Mouse (Mus musculus): ENCODE measurements at regions not wholly inside any gene's neighbourhood (a gene's known extent, or its start where the extent isn't known, plus 50 kb on each side); places are given as distances from the start of the nearest gene placed in this dataset.

DNA sequence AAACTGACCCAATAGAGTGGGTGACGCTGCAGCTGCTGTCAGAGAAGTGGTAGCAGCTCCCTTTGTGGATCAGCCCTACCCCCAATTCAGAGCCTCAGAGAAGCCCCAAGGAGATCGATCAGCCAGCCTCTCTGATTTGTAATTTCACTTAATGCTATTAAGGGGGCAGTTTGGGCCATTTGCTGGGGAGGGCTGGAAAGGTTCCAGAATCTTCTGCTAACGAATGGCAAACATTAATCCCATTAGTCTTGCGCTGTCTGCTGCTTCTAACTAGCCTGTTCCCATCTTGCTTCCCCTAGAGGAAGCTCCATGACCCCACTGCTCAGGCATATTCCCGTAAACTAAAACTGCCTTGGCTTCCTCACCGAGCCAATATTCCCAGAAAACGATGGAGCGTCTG lies 59.9 kb upstream of the Lrrn2 start:
- DNase-seq (peak; percentile 50), ATAC-seq (ENCODE audit: low FRiP score, low TSS enrichment) (no peak)
- Histone ChIP-seq H3K9ac (replicated peaks; ENCODE audit: low read length) (no peak overlapping the region), H3K36me3 (ENCODE audit: control insufficient read depth, insufficient read depth, low read length) (no peaks in the 10 kb centered on the region), H3K4me3 (replicated peaks; ENCODE audit: low read depth, low read length) (no peak overlapping the region), H3K4me2 (ENCODE audit: low read length) (no peak overlapping the region), H3K27ac (replicated peaks; ENCODE audit: low read depth, low read length) (no peak overlapping the region), H3K4me1 (ENCODE audit: control insufficient read depth, insufficient read depth, low read length) (peaks cover 7% of the 10 kb centered on the region), H3K27me3 (ENCODE audit: control insufficient read depth, insufficient read depth, low read length) (no peaks in the 10 kb centered on the region), H3K9me3 (ENCODE audit: control insufficient read depth, low read length) (no peaks in the 10 kb centered on the region)
- 35% methylated on average over 8 of the region's 8 CpGs for WGBS

DNA sequence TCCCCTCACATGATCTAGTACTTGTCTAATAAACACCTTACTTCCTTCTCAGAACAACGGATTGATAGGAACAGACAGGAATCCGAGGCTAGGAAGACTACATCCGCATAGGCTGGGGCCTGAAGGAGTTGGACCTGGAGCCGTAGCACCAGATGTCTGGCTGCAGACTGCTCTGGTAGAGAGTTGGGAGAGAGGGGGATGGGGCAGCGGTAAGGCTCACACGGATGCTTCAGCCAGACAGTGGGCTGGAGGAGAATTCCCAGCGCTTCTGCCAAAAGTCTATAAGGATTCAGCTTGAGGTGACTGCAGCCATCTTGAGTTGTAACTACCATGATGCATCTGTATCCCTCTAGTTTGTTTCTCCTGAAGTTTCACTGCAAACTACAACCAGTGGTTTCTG lies 61.8 kb upstream of the Lrrn2 start:
- Histone ChIP-seq H3K4me1 (ENCODE audit: control insufficient read depth, insufficient read depth, low read length) (peaks cover 7% of the 10 kb centered on the region), H3K27ac (replicated peaks; ENCODE audit: low read depth, low read length) (no peak overlapping the region), H3K9ac (replicated peaks; ENCODE audit: low read length) (no peak overlapping the region), H3K4me2 (ENCODE audit: low read length) (no peak overlapping the region), H3K4me3 (replicated peaks; ENCODE audit: low read depth, low read length) (no peak overlapping the region), H3K9me3 (ENCODE audit: control insufficient read depth, low read length) (no peaks in the 10 kb centered on the region), H3K36me3 (ENCODE audit: control insufficient read depth, insufficient read depth, low read length) (no peaks in the 10 kb centered on the region), H3K27me3 (ENCODE audit: control insufficient read depth, insufficient read depth, low read length) (no peaks in the 10 kb centered on the region)
- DNase-seq (no peak), ATAC-seq (ENCODE audit: low FRiP score, low TSS enrichment) (no peak)
- WGBS: 60% methylated on average over 7 of the region's 7 CpGs

DNA sequence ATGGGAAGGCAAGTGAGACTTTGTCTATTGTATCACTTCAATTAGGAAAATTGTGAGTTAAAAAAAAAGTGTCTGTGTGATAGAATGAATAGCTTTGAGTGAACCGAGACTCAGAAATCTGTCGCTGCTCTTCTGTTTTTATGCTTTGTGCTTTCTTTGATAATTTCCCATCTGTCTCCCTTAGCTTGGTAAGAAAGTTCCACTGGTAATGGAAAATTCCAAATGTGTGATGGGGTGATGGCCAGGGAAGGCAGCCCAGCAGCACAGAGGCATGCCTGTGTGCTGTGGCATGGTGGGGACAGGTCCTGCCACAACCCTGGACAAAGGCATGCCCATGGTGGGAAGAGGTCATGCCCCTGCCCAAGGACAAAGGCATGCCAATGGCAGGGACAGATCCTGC lies 62.7 kb upstream of the Lrrn2 start:
- Histone ChIP-seq H3K9ac (replicated peaks; ENCODE audit: low read length) (no peak overlapping the region), H3K4me2 (ENCODE audit: low read length) (no peak overlapping the region), H3K36me3 (ENCODE audit: control insufficient read depth, insufficient read depth, low read length) (no peaks in the 10 kb centered on the region), H3K27me3 (ENCODE audit: control insufficient read depth, insufficient read depth, low read length) (no peaks in the 10 kb centered on the region), H3K4me3 (replicated peaks; ENCODE audit: low read depth, low read length) (no peak overlapping the region), H3K9me3 (ENCODE audit: control insufficient read depth, low read length) (no peaks in the 10 kb centered on the region), H3K4me1 (ENCODE audit: control insufficient read depth, insufficient read depth, low read length) (peaks cover 7% of the 10 kb centered on the region), H3K27ac (replicated peaks; ENCODE audit: low read depth, low read length) (no peak overlapping the region)
- DNase-seq: no peak
- no peak for ATAC-seq (ENCODE audit: low FRiP score, low TSS enrichment)
- WGBS: 95% methylated on average over 2 of the region's 2 CpGs

DNA sequence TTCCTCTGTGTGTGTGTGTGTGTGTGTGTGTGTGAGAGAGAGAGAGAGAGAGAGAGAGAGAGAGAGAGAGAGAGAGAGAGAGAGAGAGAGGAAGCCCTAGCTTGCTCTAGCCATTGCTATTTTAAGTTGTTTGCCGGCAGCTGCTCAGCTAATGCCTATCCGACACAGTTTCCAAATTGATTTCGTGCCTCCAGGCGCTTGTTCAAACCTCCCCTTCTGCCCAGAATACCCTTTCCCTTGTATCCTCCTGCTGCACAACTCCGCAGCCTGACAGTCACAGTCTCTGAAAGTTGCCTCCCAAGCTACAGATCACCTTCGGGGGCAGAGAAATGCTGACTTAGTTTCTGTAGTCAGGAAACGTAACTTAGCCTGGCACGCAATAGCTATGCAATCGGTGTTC lies 63.9 kb upstream of the Nfasc start:
- 53% methylated on average over 9 of the region's 9 CpGs for WGBS
- ATAC-seq (ENCODE audit: low FRiP score, low TSS enrichment): no peak
- DNase-seq: peak; percentile 55

DNA sequence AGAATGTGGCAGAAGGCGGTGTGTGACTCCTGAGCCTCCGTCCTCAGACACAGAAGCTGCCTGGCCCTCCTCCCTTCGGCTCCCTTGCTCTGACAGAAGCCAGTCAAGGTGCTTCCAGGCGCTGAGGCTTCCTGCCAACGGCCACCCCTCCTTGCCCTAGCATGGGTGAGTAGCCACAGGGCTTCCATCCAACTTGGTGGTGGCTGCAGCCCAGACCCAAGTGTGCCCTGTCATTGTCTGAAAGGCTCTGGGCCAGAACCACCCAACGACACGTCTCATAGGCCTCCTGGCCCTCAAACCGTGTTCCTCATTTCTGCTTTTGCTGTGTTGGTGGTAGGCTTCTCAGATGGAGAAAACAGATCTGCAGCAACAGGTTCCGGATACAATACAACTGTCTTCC lies 62.2 kb upstream of the Nfasc start:
- no peaks in the 10 kb centered on the region for H3K36me3 ChIP-seq (ENCODE audit: control insufficient read depth, insufficient read depth, low read length)
- no peak for DNase-seq
- H3K9me3 ChIP-seq (ENCODE audit: control insufficient read depth, low read length): no peaks in the 10 kb centered on the region
- no peak overlapping the region for H3K9ac ChIP-seq (replicated peaks; ENCODE audit: low read length)
- no peak overlapping the region for H3K4me2 ChIP-seq (ENCODE audit: low read length)
- H3K4me1 ChIP-seq (ENCODE audit: control insufficient read depth, insufficient read depth, low read length): peaks cover 12% of the 10 kb centered on the region; the same call in 1 of the 2 replicates
- WGBS: 84% methylated on average over 9 of the region's 9 CpGs
- H3K27me3 ChIP-seq (ENCODE audit: control insufficient read depth, insufficient read depth, low read length): peaks cover under 1% of the 10 kb centered on the region; the same call in 1 of the 2 replicates
- H3K4me3 ChIP-seq (replicated peaks; ENCODE audit: low read depth, low read length): no peak overlapping the region
- no peak for ATAC-seq (ENCODE audit: low FRiP score, low TSS enrichment)
- H3K27ac ChIP-seq (replicated peaks; ENCODE audit: low read depth, low read length): no peak overlapping the region

More for the DNA sequence above, 63.9 kb upstream of the Nfasc start:
- Histone ChIP-seq H3K4me3 (replicated peaks; ENCODE audit: low read depth, low read length) (no peak overlapping the region), H3K9me3 (ENCODE audit: control insufficient read depth, low read length) (no peaks in the 10 kb centered on the region), H3K4me1 (ENCODE audit: control insufficient read depth, insufficient read depth, low read length) (peaks cover 8% of the 10 kb centered on the region; the same call in 1 of the 2 replicates), H3K27ac (replicated peaks; ENCODE audit: low read depth, low read length) (no peak overlapping the region), H3K36me3 (ENCODE audit: control insufficient read depth, insufficient read depth, low read length) (no peaks in the 10 kb centered on the region), H3K4me2 (ENCODE audit: low read length) (no peak overlapping the region), H3K9ac (replicated peaks; ENCODE audit: low read length) (no peak overlapping the region), H3K27me3 (ENCODE audit: control insufficient read depth, insufficient read depth, low read length) (no peaks in the 10 kb centered on the region)

DNA sequence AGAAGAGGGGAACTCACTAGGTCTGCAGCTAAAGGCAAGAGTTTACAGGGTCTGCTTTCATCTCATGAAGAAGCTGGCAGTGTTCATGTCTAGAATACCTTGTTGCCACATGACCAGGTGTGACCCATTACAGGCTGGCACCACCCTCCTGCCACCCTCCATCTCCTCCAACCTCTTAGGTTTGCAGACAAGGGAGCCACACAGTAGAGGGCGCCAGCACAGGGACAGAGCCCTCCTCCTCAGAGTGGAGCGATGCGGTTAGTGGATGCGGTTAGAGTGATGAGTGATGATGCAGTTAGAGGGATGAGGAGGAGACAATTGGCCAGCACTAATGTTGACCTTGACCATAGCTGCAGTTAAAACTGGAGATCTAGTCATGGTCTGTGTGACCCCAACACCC lies 60.8 kb upstream of the Nfasc start:
- Histone ChIP-seq H3K27ac (replicated peaks; ENCODE audit: low read depth, low read length) (no peak overlapping the region), H3K4me2 (ENCODE audit: low read length) (no peak overlapping the region), H3K9ac (replicated peaks; ENCODE audit: low read length) (no peak overlapping the region), H3K9me3 (ENCODE audit: control insufficient read depth, low read length) (no peaks in the 10 kb centered on the region), H3K4me1 (ENCODE audit: control insufficient read depth, insufficient read depth, low read length) (peaks cover 12% of the 10 kb centered on the region; the same call in 1 of the 2 replicates), H3K27me3 (ENCODE audit: control insufficient read depth, insufficient read depth, low read length) (peaks cover 4% of the 10 kb centered on the region; the same call in 1 of the 2 replicates), H3K36me3 (ENCODE audit: control insufficient read depth, insufficient read depth, low read length) (no peaks in the 10 kb centered on the region), H3K4me3 (replicated peaks; ENCODE audit: low read depth, low read length) (no peak overlapping the region)
- no peak for DNase-seq
- no peak for ATAC-seq (ENCODE audit: low FRiP score, low TSS enrichment)
- 43% methylated on average over 4 of the region's 4 CpGs for WGBS

DNA sequence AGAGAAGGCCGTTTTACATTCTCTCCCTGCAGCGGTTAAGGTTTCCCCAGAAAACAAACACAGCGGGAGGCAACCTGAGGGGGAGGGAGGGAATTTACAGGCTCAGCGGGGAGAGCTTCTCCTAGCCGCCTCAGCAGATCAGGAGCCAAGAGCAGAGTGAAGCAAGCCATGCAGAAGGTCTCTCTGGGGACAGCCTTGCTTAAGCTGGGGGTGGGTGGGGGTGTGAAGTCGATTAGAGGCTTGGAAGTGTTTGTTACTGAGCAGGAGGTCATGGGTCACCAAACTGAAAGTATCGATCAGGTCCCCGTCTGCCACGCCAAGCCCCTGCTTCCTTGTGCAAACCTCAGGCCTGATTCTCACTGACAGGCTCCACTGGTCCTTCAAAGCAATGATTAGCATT lies 58.7 kb upstream of the Nfasc start:
- ATAC-seq (ENCODE audit: low FRiP score, low TSS enrichment) (no peak), DNase-seq (no peak)
- WGBS: 1% methylated on average over 9 of the region's 9 CpGs
- Histone ChIP-seq H3K9ac (replicated peaks; ENCODE audit: low read length) (no peak overlapping the region), H3K4me2 (ENCODE audit: low read length) (no peak overlapping the region), H3K4me1 (ENCODE audit: control insufficient read depth, insufficient read depth, low read length) (peaks cover 12% of the 10 kb centered on the region; the same call in 1 of the 2 replicates), H3K27me3 (ENCODE audit: control insufficient read depth, insufficient read depth, low read length) (peaks cover 4% of the 10 kb centered on the region; the same call in 1 of the 2 replicates), H3K9me3 (ENCODE audit: control insufficient read depth, low read length) (no peaks in the 10 kb centered on the region), H3K36me3 (ENCODE audit: control insufficient read depth, insufficient read depth, low read length) (no peaks in the 10 kb centered on the region), H3K4me3 (replicated peaks; ENCODE audit: low read depth, low read length) (no peak overlapping the region), H3K27ac (replicated peaks; ENCODE audit: low read depth, low read length) (no peak overlapping the region)

DNA sequence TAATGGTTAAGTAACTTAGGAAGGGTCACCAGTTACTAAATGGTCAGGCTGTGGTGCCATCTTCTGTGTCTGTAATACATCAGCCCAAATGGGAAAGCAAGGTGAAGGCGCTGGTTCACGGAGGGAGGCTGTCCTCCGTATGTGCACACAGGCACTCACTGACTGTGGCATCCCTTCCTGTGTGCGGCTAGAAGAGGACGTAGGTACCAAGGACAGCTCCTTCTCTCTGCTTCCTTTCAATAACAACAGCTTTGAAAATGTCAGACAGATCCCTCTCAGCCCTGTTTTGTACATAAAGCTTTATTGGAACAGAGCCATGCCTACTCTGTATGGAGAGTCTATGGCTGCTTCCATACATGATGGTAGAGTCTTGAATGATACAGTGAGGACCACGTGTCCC lies 57.7 kb upstream of the Nfasc start:
- ATAC-seq (ENCODE audit: low FRiP score, low TSS enrichment): no peak

DNA sequence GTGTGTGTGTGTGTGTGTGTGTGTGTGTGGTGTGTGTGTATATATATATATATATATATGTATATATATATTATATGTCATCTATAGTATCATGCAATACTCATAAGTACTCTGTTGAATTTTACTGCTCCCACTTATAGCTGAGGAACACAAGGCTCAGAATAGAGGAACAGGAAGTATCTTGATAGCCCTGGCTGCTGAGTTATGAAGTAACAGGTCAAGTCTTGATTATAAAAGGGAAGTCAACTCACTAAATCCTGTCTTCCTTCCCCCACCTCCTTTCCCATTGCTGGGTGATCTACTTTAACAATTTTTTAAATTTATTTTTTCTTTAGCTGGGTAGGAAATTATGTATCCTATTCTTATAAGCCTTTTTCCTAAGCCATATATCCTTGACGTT lies 52.9 kb upstream of the Nfasc start:
- no peaks in the 10 kb centered on the region for H3K9me3 ChIP-seq (ENCODE audit: control insufficient read depth, low read length)

More for the DNA sequence above, 57.7 kb upstream of the Nfasc start:
- Histone ChIP-seq H3K4me3 (replicated peaks; ENCODE audit: low read depth, low read length) (no peak overlapping the region), H3K9me3 (ENCODE audit: control insufficient read depth, low read length) (no peaks in the 10 kb centered on the region), H3K4me2 (ENCODE audit: low read length) (no peak overlapping the region), H3K27ac (replicated peaks; ENCODE audit: low read depth, low read length) (no peak overlapping the region), H3K4me1 (ENCODE audit: control insufficient read depth, insufficient read depth, low read length) (peaks cover 8% of the 10 kb centered on the region; the same call in 1 of the 2 replicates), H3K9ac (replicated peaks; ENCODE audit: low read length) (no peak overlapping the region), H3K27me3 (ENCODE audit: control insufficient read depth, insufficient read depth, low read length) (peaks cover 4% of the 10 kb centered on the region; the same call in 1 of the 2 replicates), H3K36me3 (ENCODE audit: control insufficient read depth, insufficient read depth, low read length) (no peaks in the 10 kb centered on the region)
- WGBS: 13% methylated on average over 6 of the region's 6 CpGs
- no peak for DNase-seq

More for the DNA sequence above, 52.9 kb upstream of the Nfasc start:
- Histone ChIP-seq H3K36me3 (ENCODE audit: control insufficient read depth, insufficient read depth, low read length) (no peaks in the 10 kb centered on the region), H3K27ac (replicated peaks; ENCODE audit: low read depth, low read length) (no peak overlapping the region), H3K9ac (replicated peaks; ENCODE audit: low read length) (no peak overlapping the region), H3K4me2 (ENCODE audit: low read length) (no peak overlapping the region), H3K4me1 (ENCODE audit: control insufficient read depth, insufficient read depth, low read length) (no peaks in the 10 kb centered on the region), H3K4me3 (replicated peaks; ENCODE audit: low read depth, low read length) (no peak overlapping the region), H3K27me3 (ENCODE audit: control insufficient read depth, insufficient read depth, low read length) (peaks cover 4% of the 10 kb centered on the region; the same call in 1 of the 2 replicates)
- 88% methylated on average over 1 of the region's 1 CpGs for WGBS
- ATAC-seq (ENCODE audit: low FRiP score, low TSS enrichment) (no peak), DNase-seq (no peak)
